Comparison of ENCODE assay signal across 10 mouse cellular contexts in the genomic region with DNA sequence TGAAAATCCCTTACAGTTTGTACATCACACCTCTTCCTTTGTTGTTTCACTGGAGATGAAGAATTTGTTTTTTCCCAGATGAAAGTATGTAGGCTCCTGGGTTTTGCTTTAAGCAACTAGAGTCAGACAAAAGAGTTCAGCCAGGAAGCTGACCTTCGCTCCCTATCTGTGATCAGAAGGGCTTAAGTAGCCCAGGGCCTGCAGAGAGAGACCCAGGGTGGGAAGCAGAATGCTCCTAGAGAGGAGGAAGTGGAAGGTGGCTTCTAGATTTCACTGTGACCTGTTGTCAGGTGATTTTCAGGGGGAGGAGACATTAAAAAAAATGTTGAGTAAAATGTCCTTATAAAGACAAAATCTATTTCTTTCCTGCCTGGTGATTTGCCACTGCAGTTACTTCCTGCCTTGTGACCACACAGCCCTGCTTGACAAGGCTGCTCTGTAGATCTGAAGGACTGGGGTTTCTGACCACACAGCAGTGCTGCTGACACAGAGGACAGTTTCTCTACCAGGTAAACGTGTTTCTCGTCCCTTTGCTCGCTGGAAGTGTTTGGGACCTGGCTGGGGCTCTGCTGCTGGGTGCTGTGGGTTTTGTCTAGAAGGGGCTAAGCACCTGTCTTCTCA. TPM values are rescaled to one million over a fixed set of nuclear protein-coding genes. Genes with fewer than 3 reads are reported as not detected.
DNase-seq lines count a peak whose midpoint lies in the region; ATAC-seq and TF ChIP-seq lines count a peak whose summit lies in the region.
"Had no signal": no experiment of that assay in that cellular context is flagged by ENCODE, and none has a peak within 500 bp of the region (broad histone marks: within the 10 kb centered on the region; RNA-seq: fewer than 3 reads in every experiment).

No protein-coding gene starts in this region.

- no peaks in the 10 kb centered on the region for H3K9me3 ChIP-seq in midbrain, embryonic 10.5 days (replicated peaks)
- no peaks in the 10 kb centered on the region for H3K9me3 ChIP-seq in midbrain, embryonic 16.5 days (replicated peaks; ENCODE audit: control insufficient read depth, low read length, poor library complexity, severe bottlenecking)
- no peaks in the 10 kb centered on the region for H3K9me3 ChIP-seq in intestine, postnatal 0 days (ENCODE audit: control insufficient read depth)
- no peaks in the 10 kb centered on the region for H3K9me3 ChIP-seq in hindbrain, postnatal 0 days (ENCODE audit: low read length)
- H3K9me3 ChIP-seq in forebrain, embryonic 14.5 days (replicated peaks; ENCODE audit: control insufficient read depth, low read length), result no peaks in the 10 kb centered on the region
- H3K9me3 ChIP-seq: limb, embryonic 12.5 days had no signal

- H3K4me1 ChIP-seq in midbrain, embryonic 10.5 days, result peaks cover 7% of the 10 kb centered on the region
- H3K4me1 ChIP-seq in midbrain, embryonic 16.5 days (ENCODE audit: control insufficient read depth, insufficient read depth, low read length), result no peaks in the 10 kb centered on the region
- H3K4me1 ChIP-seq in intestine, postnatal 0 days (replicated peaks; ENCODE audit: control insufficient read depth, insufficient read depth, low read length), result 0 out of 2 replicates have a peak, but pooled peaks cover 6% of the 10 kb centered on the region
- H3K4me1 ChIP-seq in hindbrain, postnatal 0 days (ENCODE audit: insufficient read depth, low read length), result no peaks in the 10 kb centered on the region
- H3K4me1 ChIP-seq in forebrain, embryonic 14.5 days (ENCODE audit: control insufficient read depth, insufficient read depth, low read length), result no peaks in the 10 kb centered on the region
- H3K4me1 ChIP-seq: limb, embryonic 12.5 days had no signal

- no peak overlapping the region for H3K9ac ChIP-seq in midbrain, embryonic 16.5 days (ENCODE audit: low read depth, low read length)
- no peak overlapping the region for H3K9ac ChIP-seq in intestine, postnatal 0 days (ENCODE audit: low read depth, low read length)
- no peak overlapping the region for H3K9ac ChIP-seq in hindbrain, postnatal 0 days (replicated peaks; ENCODE audit: low read length)
- no peak overlapping the region for H3K9ac ChIP-seq in forebrain, embryonic 14.5 days (ENCODE audit: low read length)
- H3K9ac ChIP-seq: limb, embryonic 12.5 days had no signal

- H3K4me3 ChIP-seq in midbrain, embryonic 10.5 days, result no peak overlapping the region
- no peak overlapping the region for H3K4me3 ChIP-seq in midbrain, embryonic 16.5 days (ENCODE audit: low read depth, low read length)
- peak overlapping the region; percentile 28 for H3K4me3 ChIP-seq in intestine, postnatal 0 days (ENCODE audit: low read depth, low read length)
- H3K4me3 ChIP-seq in hindbrain, postnatal 0 days (ENCODE audit: low read length), result no peak overlapping the region
- H3K4me3 ChIP-seq in forebrain, embryonic 14.5 days (ENCODE audit: low read depth, low read length), result no peak overlapping the region
- H3K4me3 ChIP-seq: limb, embryonic 12.5 days had no signal

- DNase-seq in midbrain, embryonic 10.5 days (ENCODE audit: low spot score), result no peak
- DNase-seq in natural killer cell, adult 2 months (ENCODE audit: low spot score in 2 of 2), result peak; percentile 76 to 77
- DNase-seq in neural tube, embryonic 10.5 days (ENCODE audit: extremely low spot score, low spot score), result no peak
- no peak for DNase-seq in hindbrain, postnatal 0 days (ENCODE audit: low spot score)
- no peak for DNase-seq in forebrain, embryonic 14.5 days (ENCODE audit: low spot score)
- no peak for DNase-seq in gastrocnemius, adult 8-10 months (ENCODE audit: low spot score in 2 of 2)

- no peak overlapping the region for H3K4me2 ChIP-seq in midbrain, embryonic 16.5 days (ENCODE audit: low read length)
- peak overlapping the region; percentile 55 for H3K4me2 ChIP-seq in intestine, postnatal 0 days (replicated peaks; ENCODE audit: low read depth)
- H3K4me2 ChIP-seq in hindbrain, postnatal 0 days (ENCODE audit: low read depth, low read length), result no peak overlapping the region
- H3K4me2 ChIP-seq in forebrain, embryonic 14.5 days (ENCODE audit: low read length), result no peak overlapping the region
- H3K4me2 ChIP-seq: limb, embryonic 12.5 days had no signal

- TF ChIP-seq CTCF in intestine, postnatal 0 days (IDR thresholded peaks at IDR 0.05; ENCODE audit: low read depth), result no peak
- TF ChIP-seq CTCF in hindbrain, postnatal 0 days (IDR thresholded peaks at IDR 0.05; ENCODE audit: low read depth), result no peak

- no peaks in the 10 kb centered on the region for H3K27me3 ChIP-seq in midbrain, embryonic 10.5 days (ENCODE audit: low read depth, poor library complexity, severe bottlenecking)
- H3K27me3 ChIP-seq in midbrain, embryonic 16.5 days (ENCODE audit: control insufficient read depth, insufficient read depth, low read depth, low read length), result no peaks in the 10 kb centered on the region
- no peaks in the 10 kb centered on the region for H3K27me3 ChIP-seq in intestine, postnatal 0 days (replicated peaks; ENCODE audit: control insufficient read depth, insufficient read depth, low read length)
- no peaks in the 10 kb centered on the region for H3K27me3 ChIP-seq in hindbrain, postnatal 0 days (ENCODE audit: insufficient read depth, low read length)
- no peaks in the 10 kb centered on the region for H3K27me3 ChIP-seq in forebrain, embryonic 14.5 days (replicated peaks; ENCODE audit: control insufficient read depth, insufficient read depth, low read length)
- H3K27me3 ChIP-seq: limb, embryonic 12.5 days had no signal

- ATAC-seq in midbrain, embryonic 16.5 days, result no peak
- ATAC-seq in intestine, postnatal 0 days, result peak; percentile 60
- ATAC-seq in hindbrain, postnatal 0 days, result no peak
- no peak for ATAC-seq in forebrain, embryonic 14.5 days

- no peaks in the 10 kb centered on the region for H3K36me3 ChIP-seq in midbrain, embryonic 10.5 days
- no peaks in the 10 kb centered on the region for H3K36me3 ChIP-seq in midbrain, embryonic 16.5 days (ENCODE audit: control insufficient read depth, insufficient read depth, low read length)
- no peaks in the 10 kb centered on the region for H3K36me3 ChIP-seq in intestine, postnatal 0 days (ENCODE audit: control insufficient read depth, insufficient read depth)
- H3K36me3 ChIP-seq in hindbrain, postnatal 0 days (ENCODE audit: insufficient read depth, low read length), result no peaks in the 10 kb centered on the region
- no peaks in the 10 kb centered on the region for H3K36me3 ChIP-seq in forebrain, embryonic 14.5 days (ENCODE audit: control insufficient read depth, insufficient read depth, low read length)
- H3K36me3 ChIP-seq: limb, embryonic 12.5 days had no signal

- 0 out of 2 replicates have a peak overlapping the region, but pooled peaks have one; percentile 20 for H3K27ac ChIP-seq in midbrain, embryonic 10.5 days (replicated peaks)
- no peak overlapping the region for H3K27ac ChIP-seq in midbrain, embryonic 16.5 days (ENCODE audit: low read length)
- H3K27ac ChIP-seq in intestine, postnatal 0 days (ENCODE audit: low read depth, low read length), result peak overlapping the region; percentile 57
- no peak overlapping the region for H3K27ac ChIP-seq in hindbrain, postnatal 0 days
- H3K27ac ChIP-seq in forebrain, embryonic 14.5 days (ENCODE audit: low read depth, low read length), result no peak overlapping the region
- H3K27ac ChIP-seq: limb, embryonic 12.5 days had no signal

- 68% methylated on average over 4 of the region's 4 CpGs for WGBS in midbrain, embryonic 10.5 days
- 73% methylated on average over 4 of the region's 4 CpGs for WGBS in midbrain, embryonic 16.5 days
- 42% methylated on average over 4 of the region's 4 CpGs for WGBS in intestine, postnatal 0 days
- 71% methylated on average over 4 of the region's 4 CpGs for WGBS in hindbrain, postnatal 0 days
- 70% methylated on average over 4 of the region's 4 CpGs for WGBS in forebrain, embryonic 14.5 days

RNA-seq across cellular contexts. Expression of gene Lcp1, which starts 45.6 kb away (rescaled TPM):
- 26.4 and 28.7 TPM in 2 replicates for polyA plus RNA-seq in midbrain, embryonic 10.5 days (2016; fragmentation: Nextera tagmentation; extraction: Ambion mirVana)
- polyA plus RNA-seq in midbrain, embryonic 16.5 days (2015; fragmentation: Nextera tagmentation; extraction: Ambion mirVana), result 12.1 and 13.4 TPM in 2 replicates
- 59.3 and 67.6 TPM in 2 replicates for polyA plus RNA-seq in intestine, postnatal 0 days (2015; fragmentation: Nextera tagmentation; extraction: Ambion mirVana)
- total RNA-seq in hindbrain, postnatal 0 days (2014; rRNA removed), result 6.5 and 6.9 TPM in 2 replicates
- polyA plus RNA-seq in hindbrain, postnatal 0 days (2015; fragmentation: Nextera tagmentation; extraction: Ambion mirVana), result 7.9 and 8.3 TPM in 2 replicates
- 13.0 and 16.5 TPM in 2 replicates for polyA plus RNA-seq in forebrain, embryonic 14.5 days (2014; fragmentation: Nextera tagmentation; extraction: Ambion mirVana)
- total RNA-seq in gastrocnemius, adult 8-10 months (2022), result 1 to 10 TPM; 1.0 to 2.6 (median 1.7) TPM

RNA-seq across cellular contexts. Expression of gene Lrrc63, which starts 45.9 kb away (rescaled TPM):
- polyA plus RNA-seq in midbrain, embryonic 10.5 days (2016; fragmentation: Nextera tagmentation; extraction: Ambion mirVana), result 0.17 and 0.19 TPM in 2 replicates
- polyA plus RNA-seq in midbrain, embryonic 16.5 days (2015; fragmentation: Nextera tagmentation; extraction: Ambion mirVana), result not detected in 2 replicates
- polyA plus RNA-seq in intestine, postnatal 0 days (2015; fragmentation: Nextera tagmentation; extraction: Ambion mirVana), result not detected in 2 replicates
- total RNA-seq in hindbrain, postnatal 0 days (2014; rRNA removed), result not detected in 2 replicates
- polyA plus RNA-seq in hindbrain, postnatal 0 days (2015; fragmentation: Nextera tagmentation; extraction: Ambion mirVana), result 0.09 TPM in 1 of 2 replicates, not detected in the other
- polyA plus RNA-seq in forebrain, embryonic 14.5 days (2014; fragmentation: Nextera tagmentation; extraction: Ambion mirVana), result 0.09 TPM in 1 of 2 replicates, not detected in the other
- not detected for total RNA-seq in gastrocnemius, adult 8-10 months (2022)
- polyA plus RNA-seq: stomach, embryonic 14.5 days had no signal

Comparison
In these comparisons a context has a peak if more than half of its experiments do, and no peak if none do; other contexts are left out.
1. H3K27ac ChIP-seq: peak in midbrain, embryonic 10.5 days (single experiment) and intestine, postnatal 0 days (single experiment); none in midbrain, embryonic 16.5 days (single experiment), hindbrain, postnatal 0 days (single experiment) and forebrain, embryonic 14.5 days (single experiment).
2. DNase-seq: peak in natural killer cell, adult 2 months (2 of 2); none in midbrain, embryonic 10.5 days (single experiment), neural tube, embryonic 10.5 days (single experiment), hindbrain, postnatal 0 days (single experiment), forebrain, embryonic 14.5 days (single experiment) and gastrocnemius, adult 8-10 months (0 of 2).